Mouse (Mus musculus) left cerebral cortex, postnatal 4 days (tissue): ENCODE measurements around the gene Agbl1. TPM values are rescaled to one million over a fixed set of nuclear protein-coding genes. Genes with fewer than 3 reads are reported as not detected.

Experiments used
- DNase-seq: peaks from one replicate; pipeline ENCODE4 v3.0.0-alpha.2; 2022
- intact Hi-C: fragments of 180-260 bp; cut with DNase I; formaldehyde crosslinking; loops from one replicate; pipeline ENCODE4 v1.15.1; 2025
- total RNA-seq, 2 experiments: library from RNA; stranded (reverse); gene quantifications; 2 replicates each; pipeline ENCODE4 v1.2.3; 2021

The Agbl1 gene
- total RNA-seq, 2 experiments from 2014 or later, result 0.36 to 0.40 TPM

DNA sequence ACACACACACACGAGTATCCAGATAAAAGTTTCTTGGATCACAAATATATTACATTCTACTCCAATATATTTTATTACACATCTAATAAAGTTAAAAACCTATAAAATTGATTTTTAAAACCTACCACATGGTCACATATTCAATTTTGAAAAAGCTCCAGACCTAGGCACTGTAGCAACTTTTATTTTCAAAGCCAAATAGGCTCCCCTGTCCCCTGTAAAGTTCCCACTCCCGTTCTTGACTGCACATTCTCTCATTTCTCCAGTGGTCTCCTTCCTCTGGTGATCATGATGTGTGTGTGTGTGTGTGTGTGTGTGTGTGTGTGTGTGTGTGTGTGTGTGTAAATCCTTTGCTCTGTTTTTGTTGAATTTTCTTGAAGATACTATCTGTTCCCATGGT, 152.3 kb downstream of the Agbl1 start:
- intact Hi-C loops, result no loop called here
- DNase-seq, result no peak

DNA sequence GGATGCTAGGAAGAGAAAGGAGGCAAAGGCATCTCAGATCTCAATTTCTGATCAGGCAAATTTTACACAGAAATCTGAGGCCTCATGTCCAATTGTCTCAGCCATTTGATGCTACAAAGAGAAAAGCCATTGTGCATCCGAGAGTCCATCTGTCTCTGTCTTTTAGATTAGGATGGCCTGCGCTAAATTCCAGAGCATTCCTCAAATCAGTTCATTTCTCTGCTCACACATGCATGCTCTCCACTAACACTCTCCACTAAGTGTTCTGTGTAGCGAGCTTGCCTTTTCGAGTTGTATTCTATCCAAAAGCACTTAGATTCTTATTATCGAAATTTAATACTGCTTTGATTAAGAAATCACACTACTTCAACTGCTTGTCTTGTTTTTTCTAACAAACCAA, 159.6 kb downstream of the Agbl1 start:
- intact Hi-C loops, result no loop called here
- DNase-seq, result no peak

DNA sequence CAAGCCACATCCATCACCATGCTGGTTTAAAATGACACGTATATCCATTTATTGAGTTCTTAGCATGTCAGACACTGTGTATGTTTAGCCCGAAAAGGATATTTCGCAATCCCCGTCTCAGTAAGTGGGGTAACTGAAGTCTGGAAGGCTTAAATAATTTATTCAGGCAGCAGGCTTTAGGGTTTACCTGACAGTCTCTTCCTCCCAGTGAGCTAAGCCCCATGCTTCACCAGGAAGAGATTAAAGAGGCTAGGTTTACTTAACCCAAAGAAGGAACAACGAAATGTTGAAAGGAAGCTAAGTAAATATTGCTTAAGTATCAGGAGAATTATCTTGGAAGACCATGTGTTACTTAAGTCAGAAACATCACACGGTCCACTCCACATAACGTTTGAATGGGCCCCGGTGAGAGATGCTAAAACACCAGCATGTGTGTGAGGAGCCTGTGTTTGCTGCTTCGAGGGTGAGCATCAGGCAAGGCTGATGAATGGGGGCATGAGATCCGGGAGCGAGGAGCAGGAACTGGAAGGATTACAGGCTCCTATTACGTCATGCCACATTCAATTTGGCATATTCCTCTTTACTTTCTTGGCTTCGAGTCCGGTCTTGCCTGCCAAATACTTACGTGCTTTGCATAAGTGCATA, 162.7 kb downstream of the Agbl1 start:
- intact Hi-C loops, result loop anchor here (10.0 kb wide), 1 partner anchor 1602 kb away; no protein-coding TSS in a partner anchor

DNA sequence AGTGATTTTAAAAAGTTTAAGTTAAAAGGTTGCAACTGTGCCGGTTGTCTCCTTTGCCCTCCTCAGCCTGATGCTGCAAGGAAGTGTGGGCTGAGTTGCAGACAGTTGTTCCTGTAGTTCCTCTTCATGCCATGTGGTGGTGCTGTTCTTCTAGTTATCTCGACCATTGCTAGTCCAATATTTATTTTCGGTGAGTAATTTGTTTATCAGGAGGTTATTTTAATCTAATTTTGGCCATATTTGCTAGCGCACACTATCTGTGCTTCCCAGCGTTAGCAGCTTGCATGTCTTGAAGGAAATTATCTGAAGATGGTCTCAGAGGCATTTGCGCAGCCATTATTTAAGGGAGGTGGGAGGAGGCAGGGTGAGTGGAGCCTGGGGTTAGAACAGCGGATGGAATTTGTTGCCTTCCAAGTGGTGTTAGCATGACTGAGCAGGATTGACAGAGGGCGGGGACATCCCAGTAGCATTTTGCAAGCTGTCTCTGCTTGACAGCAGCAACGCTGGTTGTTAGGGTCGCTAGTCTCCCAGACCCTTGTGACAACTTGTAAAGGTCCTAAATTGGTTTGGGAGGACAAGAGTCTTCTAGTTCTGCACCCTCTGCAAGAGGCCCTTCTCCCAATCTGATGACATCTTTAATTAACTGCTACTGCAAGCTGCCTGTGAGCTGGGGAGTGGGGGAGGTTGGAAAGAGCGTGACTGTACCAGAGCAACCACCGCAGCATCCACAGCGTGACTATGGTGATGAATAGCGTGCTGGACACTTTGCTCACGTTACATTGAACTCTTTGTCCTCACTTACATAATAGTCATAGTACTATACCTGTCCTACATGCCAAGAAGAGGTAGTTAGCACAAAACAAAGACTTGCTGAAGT, 163.5 kb downstream of the Agbl1 start:
- DNase-seq, result peak; percentile 64
- intact Hi-C loops, result loop anchor here (10.0 kb wide), 1 partner anchor 1602 kb away; no protein-coding TSS in a partner anchor

More for the DNA sequence above, 162.7 kb downstream of the Agbl1 start:
- DNase-seq, result no peak

DNA sequence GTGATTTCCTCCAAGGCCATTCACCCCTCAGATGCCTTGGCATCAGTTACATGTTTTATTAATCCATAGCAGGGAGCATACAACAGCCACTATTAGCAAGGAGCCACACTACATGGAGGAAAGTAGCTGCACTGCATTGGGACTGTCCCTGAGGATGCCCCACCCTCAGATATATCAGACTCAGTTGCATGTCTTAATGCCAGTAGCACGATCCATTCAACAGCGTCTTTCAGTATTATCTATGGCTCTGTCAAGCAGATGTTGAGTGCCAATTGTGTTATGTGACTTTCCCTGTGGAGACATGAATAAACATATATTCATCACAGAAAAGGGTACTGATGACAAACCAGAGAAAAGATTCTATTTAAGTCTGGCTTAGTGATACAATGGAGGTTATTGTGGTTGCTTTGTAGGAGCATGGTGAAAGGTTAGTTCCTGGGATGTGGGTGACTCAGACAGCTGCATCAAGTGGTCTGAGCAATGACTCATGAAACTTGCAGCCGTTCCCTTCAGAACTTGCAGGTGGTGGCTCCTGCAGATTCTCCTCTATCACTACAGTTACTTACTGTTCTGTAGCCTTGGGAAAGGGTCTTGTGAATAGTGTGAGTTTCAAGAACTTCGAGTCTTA, 178.4 kb downstream of the Agbl1 start:
- intact Hi-C loops, result no loop called here
- no peak for DNase-seq

DNA sequence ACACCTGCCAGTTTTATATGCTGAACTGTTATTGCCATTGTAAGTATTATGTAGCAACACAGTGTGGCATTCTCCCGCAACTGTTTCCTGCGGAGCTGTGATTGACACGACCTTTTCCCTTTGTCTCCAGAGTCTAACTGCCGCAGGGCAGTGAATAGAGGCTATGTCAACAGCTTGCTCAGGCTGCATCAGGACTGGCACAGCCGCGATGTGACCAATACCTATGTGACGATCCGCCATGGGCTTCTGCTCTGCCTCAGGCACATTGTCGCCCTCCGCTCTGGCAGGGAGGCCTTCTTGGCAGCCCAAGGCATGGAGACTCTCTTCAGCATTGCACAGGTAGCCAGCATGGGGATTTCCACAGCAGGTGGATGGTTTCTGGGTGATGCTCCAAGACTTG, 179.3 kb downstream of the Agbl1 start:
- no peak for DNase-seq
- intact Hi-C loops, result no loop called here

DNA sequence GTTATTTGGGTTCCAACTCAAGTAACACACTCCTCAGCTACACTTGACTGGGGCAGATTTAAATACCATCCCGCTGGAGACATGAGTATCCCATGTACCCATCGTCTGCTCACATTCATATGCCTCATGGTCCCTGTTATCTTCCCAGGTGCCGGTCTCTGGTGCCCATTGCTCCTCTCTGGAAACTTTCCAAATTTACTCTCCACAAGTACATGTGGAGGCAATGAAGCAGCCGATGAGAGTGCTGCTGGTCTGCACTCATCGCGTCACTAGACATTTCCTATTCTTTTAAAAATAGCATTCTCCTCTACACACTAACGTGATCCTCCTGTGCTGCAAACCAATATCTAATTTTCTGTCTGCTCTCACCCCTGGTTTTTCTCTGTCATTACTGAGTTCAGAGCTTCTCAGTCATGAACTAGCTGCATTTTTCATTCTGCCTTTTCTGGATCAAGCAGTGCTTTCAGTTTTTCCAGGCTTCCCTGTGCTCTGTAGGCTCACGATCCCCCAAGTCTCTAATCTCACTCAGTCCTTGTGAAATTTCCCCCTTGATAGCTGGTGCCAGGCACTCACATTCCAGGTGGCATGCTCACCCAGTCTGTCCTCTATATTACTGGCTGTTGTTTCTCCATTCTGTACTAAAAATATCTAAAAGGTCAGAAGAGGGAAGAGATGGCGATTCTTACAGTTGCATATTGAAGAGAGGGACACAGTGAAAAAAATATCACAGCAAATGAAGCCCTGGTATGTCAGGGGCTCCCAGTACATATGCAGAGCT, 180.9 kb downstream of the Agbl1 start:
- intact Hi-C loops, result no loop called here
- no peak for DNase-seq

DNA sequence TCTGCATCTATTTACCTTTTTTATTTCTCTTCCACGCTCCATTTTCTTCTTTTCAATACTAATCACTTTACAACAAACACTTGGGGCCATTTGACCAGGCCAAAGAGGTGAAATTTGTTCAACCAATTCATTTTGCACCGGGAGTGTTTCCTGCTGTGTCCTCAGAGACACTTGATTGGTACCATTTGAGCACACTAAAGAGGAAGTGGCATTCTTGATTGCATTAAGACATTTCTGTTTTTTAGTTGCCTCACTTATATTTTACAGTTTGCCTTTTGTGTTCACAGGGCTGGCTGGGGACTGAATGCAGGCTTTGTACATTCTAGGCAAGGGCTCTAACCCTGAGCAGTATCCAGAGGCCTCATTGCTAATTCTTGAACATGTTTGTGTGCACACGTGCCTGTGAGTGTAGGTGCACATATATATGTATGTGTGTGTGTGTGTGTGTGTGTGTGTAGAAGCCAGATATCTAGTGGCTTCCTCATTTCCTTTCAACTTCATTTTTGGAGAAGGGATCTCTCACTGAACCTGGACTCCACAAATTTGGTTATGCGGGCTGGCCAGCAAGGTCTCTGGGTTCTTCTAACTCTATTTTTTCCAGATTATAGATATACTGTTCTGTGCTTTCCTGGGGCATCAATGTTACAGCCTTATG, 182.4 kb downstream of the Agbl1 start:
- intact Hi-C loops, result no loop called here
- no peak for DNase-seq

DNA sequence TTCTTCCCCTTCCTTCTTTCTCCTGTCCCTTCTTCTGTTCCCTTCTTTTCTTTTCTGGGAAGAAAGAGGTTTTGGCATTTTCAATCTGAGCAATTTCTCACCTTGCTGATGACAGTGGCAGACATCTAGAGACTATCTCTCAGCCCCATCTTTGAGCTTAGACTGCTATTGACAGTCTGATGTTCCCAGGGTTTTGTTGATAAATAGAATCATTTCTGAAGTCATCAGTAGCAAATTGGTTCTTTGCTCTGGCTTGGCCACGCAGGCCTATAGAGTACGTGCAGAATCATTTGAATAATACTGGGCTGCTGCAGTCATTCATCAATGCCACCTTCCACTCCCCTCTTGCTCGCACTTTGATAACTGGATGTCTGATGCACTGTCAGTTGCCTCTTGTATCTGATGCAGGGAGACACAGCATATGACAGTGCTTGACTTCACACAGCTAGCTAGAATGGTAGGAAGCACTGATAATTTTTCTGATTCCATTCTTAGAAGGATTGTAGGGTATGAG, 186.5 kb downstream of the Agbl1 start:
- intact Hi-C loops, result no loop called here
- DNase-seq, result no peak

DNA sequence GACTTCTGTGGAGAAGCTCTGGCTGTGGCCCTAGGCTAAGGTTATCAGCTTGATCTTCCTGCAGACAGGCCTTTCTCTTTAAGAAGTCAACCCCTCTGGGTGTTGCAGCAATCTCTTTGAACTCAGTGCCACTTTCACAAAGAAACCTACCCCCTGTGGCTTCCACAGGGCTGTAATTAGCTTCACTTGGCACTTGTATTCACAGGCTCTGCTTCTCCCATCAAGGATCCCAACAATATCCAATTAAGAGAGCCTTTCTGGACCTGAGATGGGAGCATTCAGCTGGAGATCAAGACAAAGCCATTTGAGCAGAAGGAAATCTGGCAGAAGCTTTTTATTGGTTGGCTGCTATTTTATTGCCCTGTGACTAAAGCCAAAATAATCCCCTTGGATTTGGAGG, 208.9 kb downstream of the Agbl1 start:
- peak; percentile 17 for DNase-seq
- intact Hi-C loops, result no loop called here

DNA sequence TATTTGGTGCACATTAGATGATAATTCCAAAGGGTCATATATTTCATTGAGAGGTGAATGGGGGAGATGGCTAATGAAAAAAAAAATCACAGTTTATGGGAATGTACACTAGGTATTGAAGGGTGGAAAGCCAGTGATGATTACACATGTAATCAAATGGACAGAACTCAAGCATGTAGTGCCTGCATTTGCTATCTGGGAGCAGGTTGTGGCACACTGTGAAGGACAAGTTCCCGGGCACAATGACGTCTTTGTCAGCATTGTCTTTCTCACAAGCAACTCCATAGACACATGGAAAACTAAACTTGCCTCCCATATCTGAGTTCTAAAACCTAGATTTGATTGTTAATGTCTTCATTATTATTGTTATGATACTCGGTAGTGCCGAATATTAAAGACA, 209.3 kb downstream of the Agbl1 start:
- no peak for DNase-seq
- intact Hi-C loops, result no loop called here

DNA sequence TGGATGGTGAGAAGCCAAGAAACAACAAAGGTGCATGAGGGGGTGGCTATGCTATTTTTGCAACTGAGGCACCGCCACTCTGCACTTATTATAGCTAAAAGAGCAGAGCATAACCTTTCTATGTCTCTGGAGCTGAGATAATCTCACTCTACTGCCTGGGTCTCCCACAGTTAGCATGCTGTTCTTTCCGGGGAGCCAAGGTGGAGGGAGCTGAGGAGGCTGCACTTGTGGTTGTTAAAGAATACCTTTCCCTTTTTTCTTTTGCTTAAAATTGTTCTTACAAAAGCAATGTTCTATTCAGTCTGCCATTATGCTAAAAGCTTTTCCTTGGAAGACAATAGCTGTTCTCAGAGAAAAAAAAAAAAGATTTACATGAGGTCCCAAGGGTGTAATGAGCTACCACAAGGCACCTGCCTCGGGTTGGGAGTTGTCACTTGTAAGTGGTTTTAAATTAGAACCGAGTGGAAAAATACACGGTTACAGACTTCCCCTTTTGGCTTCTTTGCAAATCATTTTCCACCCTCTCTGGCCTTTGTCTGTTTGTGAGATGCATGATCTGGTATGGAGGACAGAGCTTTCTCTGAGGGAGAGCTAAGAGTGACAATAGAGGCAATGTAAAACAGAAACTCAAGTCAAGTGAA, 232.8 kb downstream of the Agbl1 start:
- DNase-seq, result no peak
- intact Hi-C loops, result no loop called here

DNA sequence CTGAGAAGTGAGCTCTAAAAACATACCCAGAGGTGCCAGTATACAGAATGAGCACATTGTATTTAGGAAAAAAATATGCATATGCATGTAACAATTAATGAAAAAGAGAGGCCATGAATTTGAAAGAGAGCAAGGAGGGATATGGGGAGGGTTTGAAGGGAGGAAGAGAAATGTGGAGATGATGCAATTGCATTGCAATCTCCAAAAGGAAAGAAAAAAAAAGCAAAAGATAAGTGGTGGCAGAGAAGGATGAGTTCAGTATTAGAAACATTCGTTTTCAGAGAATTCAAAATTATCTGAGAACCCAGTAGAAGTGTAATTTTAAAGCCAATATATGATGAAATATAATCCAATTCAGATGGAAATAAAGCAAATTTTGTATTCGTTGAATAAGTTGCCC, 236.7 kb downstream of the Agbl1 start:
- no peak for DNase-seq
- intact Hi-C loops, result no loop called here

DNA sequence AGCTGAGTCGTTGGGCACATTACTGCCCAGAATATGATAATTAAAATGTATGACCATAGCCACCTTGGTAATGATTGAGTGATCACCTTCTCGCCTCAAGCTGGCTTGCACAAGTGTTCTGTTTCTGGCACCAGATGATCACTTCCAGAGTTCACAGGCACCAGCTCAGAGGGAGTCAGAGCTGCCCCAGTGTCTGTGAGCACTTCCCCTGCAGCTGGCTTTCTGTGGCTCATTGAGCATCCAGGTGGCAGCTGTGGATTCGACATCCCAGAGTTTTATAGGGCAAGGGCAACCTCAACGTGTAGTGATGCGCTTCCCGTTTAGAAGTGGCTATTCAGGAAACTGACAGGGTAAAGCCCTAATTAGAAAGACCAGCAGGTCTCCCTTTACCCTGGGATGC, 244.5 kb downstream of the Agbl1 start:
- intact Hi-C loops, result no loop called here
- DNase-seq, result no peak

DNA sequence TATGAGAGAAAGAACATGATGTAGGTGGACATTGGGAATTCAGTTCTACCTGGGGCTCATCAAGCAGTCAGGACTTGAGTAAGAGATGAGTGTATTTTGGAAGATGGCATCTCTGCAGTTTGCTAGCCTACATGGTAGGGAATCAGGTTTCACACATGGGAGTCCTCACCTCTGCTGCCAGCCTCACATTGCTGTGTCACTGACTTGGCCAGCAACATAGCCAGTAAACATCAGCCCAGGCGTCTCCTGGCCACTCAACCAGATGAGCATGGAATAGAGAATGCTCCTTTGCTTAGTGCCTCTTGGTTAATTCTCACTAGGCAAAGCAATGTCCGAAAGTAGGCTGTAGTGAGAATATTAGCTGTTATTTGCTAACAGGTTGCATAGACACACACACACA, 255.9 kb downstream of the Agbl1 start:
- intact Hi-C loops, result no loop called here
- DNase-seq, result no peak

DNA sequence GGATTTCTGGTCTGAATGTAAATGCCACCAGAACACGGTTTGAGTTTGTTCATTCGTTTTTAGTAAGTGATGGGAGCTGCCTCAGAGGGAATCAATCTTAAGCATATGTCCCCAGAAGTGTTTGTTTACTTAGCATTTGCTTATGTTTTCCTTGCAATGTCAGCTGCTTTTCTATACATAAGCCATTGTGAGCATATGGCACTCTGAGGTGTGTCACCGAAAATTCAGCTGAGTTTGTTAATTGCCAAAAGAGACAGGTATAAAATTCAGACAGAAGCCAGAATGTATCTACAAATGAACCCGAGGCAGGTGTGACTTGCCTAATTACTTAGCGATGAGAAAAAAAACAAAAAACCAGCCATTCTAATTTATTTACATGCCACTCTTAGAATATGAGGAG, 257.8 kb downstream of the Agbl1 start:
- no peak for DNase-seq
- intact Hi-C loops, result no loop called here

DNA sequence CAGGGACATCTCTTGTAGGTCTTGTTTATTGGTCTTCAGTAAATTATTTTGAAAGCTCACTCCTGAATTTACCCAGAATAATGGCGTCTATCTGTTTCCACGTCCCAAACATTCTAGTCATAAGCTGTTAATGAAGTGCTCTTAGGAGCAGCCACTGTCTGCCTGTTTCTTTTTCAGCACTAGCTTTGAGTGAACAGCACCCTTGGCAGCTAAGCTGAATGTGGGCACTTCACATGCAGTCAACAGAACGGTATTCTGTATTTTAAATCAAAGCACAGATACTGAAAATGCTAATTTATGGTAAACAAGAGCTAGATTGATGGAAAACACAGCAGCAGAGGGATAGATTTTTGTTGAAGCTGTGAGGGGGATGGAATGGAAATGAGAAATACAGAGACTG, 294.6 kb downstream of the Agbl1 start:
- intact Hi-C loops, result no loop called here
- DNase-seq, result no peak

DNA sequence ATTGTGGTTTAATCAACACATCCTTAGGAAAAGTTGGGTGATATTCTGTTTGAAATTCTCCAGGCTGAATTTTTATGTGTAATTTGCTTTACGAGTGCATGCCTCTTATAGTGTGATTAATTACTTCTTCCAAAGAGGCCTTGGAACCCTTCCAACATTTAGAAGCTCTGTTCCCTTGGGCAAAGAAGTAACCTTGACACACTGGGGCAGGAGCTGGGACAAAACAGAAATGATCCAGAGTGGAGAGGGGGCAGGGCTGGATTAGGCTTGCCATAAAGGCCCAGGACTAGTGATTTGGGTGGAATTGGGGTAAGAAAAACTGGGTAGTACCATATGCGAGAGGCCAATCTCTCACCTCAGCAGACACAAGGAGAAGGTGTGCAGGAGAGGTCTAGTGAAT, 316.8 kb downstream of the Agbl1 start:
- intact Hi-C loops, result no loop called here
- DNase-seq, result no peak

DNA sequence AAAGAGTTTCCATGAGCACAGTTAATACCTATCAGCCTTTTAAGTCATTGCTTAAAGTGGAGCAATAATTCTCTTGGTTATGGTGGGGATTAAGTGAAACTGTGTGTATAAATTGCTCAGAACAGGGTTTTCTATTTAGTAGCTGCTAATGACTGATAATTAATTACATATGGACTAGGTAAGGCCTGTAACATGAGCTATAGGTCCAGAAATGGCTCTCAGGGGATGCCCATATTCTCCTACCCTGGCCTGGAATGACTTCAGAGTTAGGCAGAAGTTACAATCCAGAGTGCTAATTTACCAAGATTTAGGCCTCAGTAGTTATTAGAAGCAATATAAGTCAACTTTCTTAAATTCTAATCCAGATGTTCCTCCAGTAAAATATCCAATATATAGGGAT, 317.6 kb downstream of the Agbl1 start:
- DNase-seq, result no peak

DNA sequence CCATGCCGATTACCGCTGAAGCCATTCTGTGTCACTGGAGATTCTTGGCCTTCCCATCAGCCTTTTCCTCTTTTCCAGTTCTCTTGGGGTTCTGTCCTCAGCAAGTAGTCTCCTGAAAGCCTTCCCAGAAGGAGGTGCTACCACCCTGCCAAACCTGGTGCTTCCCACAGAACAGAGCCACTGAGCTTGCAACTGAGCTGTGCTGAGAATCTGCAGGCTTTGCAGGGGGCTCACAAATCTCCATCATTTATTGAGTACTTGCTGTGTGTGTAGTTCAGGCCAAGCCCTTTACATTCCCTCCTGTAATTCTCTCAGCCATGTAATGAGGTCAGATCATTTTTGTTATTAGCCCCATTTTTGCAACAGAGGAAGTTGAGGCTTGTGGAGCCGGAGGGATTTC, 322.2 kb downstream of the Agbl1 start:
- intact Hi-C loops, result no loop called here
- no peak for DNase-seq

More for the DNA sequence above, 317.6 kb downstream of the Agbl1 start:
- intact Hi-C loops, result no loop called here
